Mouse (Mus musculus): ENCODE results near the gene Casz1.

DNA sequence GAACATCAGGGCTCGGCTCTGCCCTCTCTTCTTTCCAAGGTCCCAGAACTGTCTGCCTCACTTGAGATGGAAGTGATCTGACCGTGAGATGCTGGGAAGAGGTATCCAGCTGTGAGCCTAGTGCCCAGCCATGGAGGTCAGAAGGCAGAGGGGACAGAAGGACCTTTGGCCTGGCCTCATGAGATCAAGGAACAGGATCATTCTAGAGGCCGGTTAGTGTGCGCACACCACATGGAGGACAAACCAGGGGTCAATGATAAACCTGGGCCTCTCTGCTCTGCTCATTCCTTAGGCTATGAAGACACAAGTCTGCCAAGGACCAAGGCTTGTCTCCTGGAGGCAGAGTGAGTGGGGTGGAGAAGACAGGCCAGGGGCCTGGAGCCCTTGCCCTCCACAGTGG lies 166.5 kb downstream of the Casz1 start:
- TF ChIP-seq POLR2A (IDR thresholded peaks at IDR 0.05; ENCODE audit: low read depth, low read length): no peak
- TF ChIP-seq CTCF (conservative IDR thresholded peaks at IDR 0.05; ENCODE audit: insufficient read depth, insufficient read length, low read depth, low read length): no peak
